Mouse (Mus musculus) stomach, embryonic 15.5 days (tissue): ENCODE results near the gene Celf1. TPM values are rescaled to one million over a fixed set of nuclear protein-coding genes. Genes with fewer than 3 reads are reported as not detected.
"Not testable (repeated sequence)": the region's sequence is repeated elsewhere in the genome, so short reads cannot be mapped to it uniquely, and the experiment has no call there.

Experiments
- ATAC-seq: fragments of 200-750 bp; cut with Nextera tagmentation; 2 replicates; pipeline ENCODE4 v1.8.0; 2017; ENCODE audit warnings: low read depth, moderate number of reproducible peaks, moderate TSS enrichment; ENCODE audit not compliant: insufficient read depth, low FRiP score
- H3K27ac ChIP-seq: fragments of 300-500 bp; sonication (generic); 2 replicates; pipeline ENCODE4 v1.5.1; 2015; ENCODE audit warnings: mild to moderate bottlenecking, inconsistent platforms
- H3K27me3 ChIP-seq: fragments of 300-500 bp; sonication (generic); replicated peaks from 2 replicates; pipeline ENCODE4 v1.6.1; 2015; ENCODE audit warnings: inconsistent platforms
- H3K36me3 ChIP-seq: fragments of 300-500 bp; sonication (generic); 2 replicates; pipeline ENCODE4 v1.6.1; 2015; ENCODE audit warnings: inconsistent platforms
- H3K4me1 ChIP-seq: fragments of 300-500 bp; sonication (generic); 2 replicates; pipeline ENCODE4 v1.6.1; 2015; ENCODE audit warnings: inconsistent platforms
- H3K4me2 ChIP-seq: fragments of 300-500 bp; sonication (generic); 2 replicates; pipeline ENCODE4 v1.6.1; 2015; ENCODE audit warnings: mild to moderate bottlenecking, inconsistent platforms
- H3K4me3 ChIP-seq: fragments of 300-500 bp; sonication (generic); replicated peaks from 2 replicates; pipeline ENCODE4 v1.5.1; 2015; ENCODE audit warnings: inconsistent platforms
- H3K9ac ChIP-seq: fragments of 300-500 bp; sonication (generic); 2 replicates; pipeline ENCODE4 v1.6.1; 2015; ENCODE audit warnings: inconsistent platforms
- H3K9me3 ChIP-seq: fragments of 300-500 bp; sonication (generic); 2 replicates; pipeline ENCODE4 v1.6.1; 2016; ENCODE audit warnings: inconsistent platforms
- WGBS: fragments of 180-500 bp; shearing (Covaris S2); methylation state at CpG from one replicate; pipeline ENCODE4 v1.1.7; 2015; 5-methylcytosine and 5-hydroxymethylcytosine counted together
- polyA plus RNA-seq: library from polyadenylated mRNA; unstranded; fragments of >200 nt; fragmentation: Nextera tagmentation; extraction: Ambion mirVana; gene quantifications from 2 replicates; pipeline ENCODE4 v1.2.1, GENCODE M21; 2015

Gene Celf1
- polyA plus RNA-seq, 1 experiment from 2014 or later: 77.6 TPM

DNA sequence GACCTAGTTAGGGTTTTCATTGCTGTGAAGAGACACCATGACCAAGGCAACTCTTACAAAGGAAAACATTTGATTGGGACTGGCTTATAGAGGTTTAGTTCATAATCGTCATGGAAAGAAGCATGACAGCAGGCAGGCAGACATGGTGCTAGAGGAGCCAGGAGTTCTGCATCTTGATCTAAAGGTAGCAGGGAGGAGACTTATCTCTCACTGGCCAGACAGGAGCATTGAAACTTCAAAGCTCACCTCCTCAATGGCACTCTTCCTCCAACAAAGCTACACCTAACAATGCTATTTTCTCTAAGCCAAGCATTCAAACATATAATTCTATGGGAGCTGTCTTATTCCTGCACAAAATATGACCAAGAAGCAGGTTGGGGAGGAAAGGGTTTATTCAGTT, 86.3 kb downstream of the Celf1 start:
- no peak overlapping the region for H3K27ac ChIP-seq
- ATAC-seq: no peak
- H3K9ac ChIP-seq: no peak overlapping the region
- no peaks in the 10 kb centered on the region for H3K9me3 ChIP-seq
- H3K4me2 ChIP-seq: no peak overlapping the region
- no peaks in the 10 kb centered on the region for H3K4me1 ChIP-seq
- WGBS: 76% methylated on average over 1 of the region's 1 CpGs
- no peaks in the 10 kb centered on the region for H3K36me3 ChIP-seq
- no peak overlapping the region for H3K4me3 ChIP-seq
- H3K27me3 ChIP-seq: no peaks in the 10 kb centered on the region

- ATAC-seq: no peak; the same call in 1 of the 2 replicates
- Histone ChIP-seq H3K4me3 (no peak overlapping the region), H3K9me3 (no peaks in the 10 kb centered on the region), H3K9ac (no peak overlapping the region), H3K36me3 (no peaks in the 10 kb centered on the region), H3K27me3 (no peaks in the 10 kb centered on the region), H3K4me2 (no peak overlapping the region), H3K4me1 (no peaks in the 10 kb centered on the region), H3K27ac (no peak overlapping the region)
- 79% methylated on average over 9 of the region's 9 CpGs for WGBS
These were observed 87.4 kb downstream of the Celf1 start for GRCm38 (mm10) chr2:91027391-91028214.

- no peak overlapping the region for H3K4me3 ChIP-seq
- no peak overlapping the region for H3K27ac ChIP-seq
- no peak overlapping the region for H3K4me2 ChIP-seq
- H3K36me3 ChIP-seq: no peaks in the 10 kb centered on the region
- H3K4me1 ChIP-seq: no peaks in the 10 kb centered on the region
- H3K9me3 ChIP-seq: no peaks in the 10 kb centered on the region
- no peaks in the 10 kb centered on the region for H3K27me3 ChIP-seq
- 82% methylated on average over 4 of the region's 4 CpGs for WGBS
- no peak overlapping the region for H3K9ac ChIP-seq
- no peak for ATAC-seq
These were observed 91.0 kb downstream of the Celf1 start for GRCm38 (mm10) chr2:91031216-91031615.

DNA sequence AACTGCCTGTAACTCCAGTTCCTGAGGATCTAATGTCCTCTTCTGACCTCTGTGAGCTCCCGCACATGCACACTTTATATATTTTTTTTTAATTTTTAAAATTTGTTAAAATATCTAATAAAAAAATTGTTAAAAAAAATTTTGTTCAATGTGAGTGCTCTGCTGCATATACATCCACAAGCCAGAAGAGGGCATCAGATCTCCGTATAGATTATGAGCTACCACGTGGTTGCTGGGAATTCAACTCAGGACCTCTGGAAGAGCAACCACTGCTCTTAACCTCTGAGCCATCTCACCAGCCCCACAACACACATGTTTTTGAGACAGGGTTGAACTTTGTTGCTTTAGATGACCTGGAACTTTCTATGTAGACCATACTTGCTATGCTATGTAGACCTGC, 92.8 kb downstream of the Celf1 start:
- no peaks in the 10 kb centered on the region for H3K36me3 ChIP-seq
- no peak overlapping the region for H3K27ac ChIP-seq
- H3K9me3 ChIP-seq: no peaks in the 10 kb centered on the region
- WGBS: 18% methylated on average over 3 of the region's 3 CpGs
- ATAC-seq: no peak
- no peaks in the 10 kb centered on the region for H3K27me3 ChIP-seq
- no peak overlapping the region for H3K9ac ChIP-seq
- H3K4me1 ChIP-seq: no peaks in the 10 kb centered on the region
- no peak overlapping the region for H3K4me3 ChIP-seq
- no peak overlapping the region for H3K4me2 ChIP-seq

- H3K27me3 ChIP-seq: no peaks in the 10 kb centered on the region
- no peaks in the 10 kb centered on the region for H3K9me3 ChIP-seq
- no peaks in the 10 kb centered on the region for H3K36me3 ChIP-seq
- H3K4me1 ChIP-seq: no peaks in the 10 kb centered on the region
- no peak within 1 kb of the TSS for H3K27ac ChIP-seq
- peak; percentile 56; the same call in 1 of the 2 replicates for ATAC-seq
- no peak within 1 kb of the TSS for H3K4me3 ChIP-seq
- H3K4me2 ChIP-seq: no peak within 1 kb of the TSS
- 51% methylated on average over 9 of the region's 9 CpGs for WGBS
- no peak within 1 kb of the TSS for H3K9ac ChIP-seq
These were observed 95.2 kb downstream of the Celf1 start, which contains the start of gene Rapsn for GRCm38 (mm10) chr2:91035385-91035784. Gene Rapsn, plus strand, starts transcription at chr2:91035620.

DNA sequence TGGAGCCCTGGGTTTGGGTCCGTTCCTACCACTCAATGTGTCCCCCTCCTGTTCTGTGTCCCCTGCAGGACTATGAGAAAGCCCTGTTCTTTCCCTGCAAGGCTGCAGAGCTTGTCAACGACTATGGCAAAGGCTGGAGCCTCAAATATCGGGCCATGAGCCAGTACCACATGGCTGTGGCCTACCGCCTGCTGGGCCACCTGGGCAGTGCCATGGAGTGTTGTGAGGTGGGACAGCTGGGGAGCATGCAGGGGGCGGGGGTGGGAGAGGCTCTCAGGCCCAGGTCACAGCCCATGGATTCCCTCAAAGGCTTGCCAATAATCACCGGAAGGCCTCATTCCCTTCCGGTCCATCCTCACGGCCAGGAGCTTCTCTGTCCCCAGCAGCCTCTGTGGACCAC, 101.6 kb downstream of the Celf1 start:
- no peak for ATAC-seq
- H3K9me3 ChIP-seq: no peaks in the 10 kb centered on the region
- 0 out of 2 replicates have a peak, but pooled peaks cover 3% of the 10 kb centered on the region for H3K4me1 ChIP-seq
- WGBS: 78% methylated on average over 8 of the region's 8 CpGs
- no peak overlapping the region for H3K27ac ChIP-seq
- H3K4me3 ChIP-seq: no peak overlapping the region
- no peak overlapping the region for H3K9ac ChIP-seq
- H3K4me2 ChIP-seq: no peak overlapping the region
- H3K27me3 ChIP-seq: no peaks in the 10 kb centered on the region
- H3K36me3 ChIP-seq: no peaks in the 10 kb centered on the region

DNA sequence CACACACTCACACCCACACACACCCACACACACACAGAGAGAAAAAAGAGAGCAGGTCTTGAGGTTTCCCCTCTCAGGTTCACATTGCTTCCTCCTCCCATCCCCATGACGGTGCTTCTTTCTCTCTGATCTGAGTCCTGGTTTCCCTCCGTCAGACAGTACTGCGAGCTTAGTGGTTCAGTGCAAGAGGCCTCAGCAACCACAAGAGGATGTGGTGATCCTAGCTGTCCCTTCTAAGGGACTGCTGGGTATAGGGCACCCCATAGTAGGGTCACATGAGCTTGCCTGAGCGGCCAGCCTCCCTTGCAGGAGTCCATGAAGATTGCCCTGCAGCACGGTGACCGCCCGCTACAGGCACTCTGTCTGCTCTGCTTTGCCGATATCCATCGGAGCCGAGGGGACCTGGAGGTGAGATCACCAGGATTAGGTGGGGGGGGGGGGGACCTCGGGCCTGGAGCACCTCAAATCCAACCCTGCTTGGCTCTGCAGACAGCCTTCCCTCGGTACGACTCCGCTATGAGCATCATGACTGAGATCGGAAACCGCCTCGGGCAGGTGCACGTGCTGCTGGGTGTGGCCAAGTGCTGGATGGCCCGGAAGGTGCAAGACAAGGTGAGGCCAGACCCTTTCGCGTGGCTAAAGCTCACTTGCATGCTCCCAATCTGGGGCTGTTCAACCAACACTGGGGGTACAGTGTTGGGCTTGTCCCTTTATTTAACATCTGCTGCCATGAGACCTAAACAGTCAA, 102.6 kb downstream of the Celf1 start:
- no peak for ATAC-seq
- H3K27me3 ChIP-seq: no peaks in the 10 kb centered on the region
- 64% methylated on average over 21 of the region's 21 CpGs for WGBS
- no peaks in the 10 kb centered on the region for H3K9me3 ChIP-seq
- H3K36me3 ChIP-seq: no peaks in the 10 kb centered on the region
- 0 out of 2 replicates have a peak, but pooled peaks cover 3% of the 10 kb centered on the region for H3K4me1 ChIP-seq
- no peak overlapping the region for H3K9ac ChIP-seq
- H3K4me2 ChIP-seq: 0 out of 2 replicates have a peak overlapping the region, but pooled peaks have one; percentile 8
- H3K27ac ChIP-seq: no peak overlapping the region
- no peak overlapping the region for H3K4me3 ChIP-seq

DNA sequence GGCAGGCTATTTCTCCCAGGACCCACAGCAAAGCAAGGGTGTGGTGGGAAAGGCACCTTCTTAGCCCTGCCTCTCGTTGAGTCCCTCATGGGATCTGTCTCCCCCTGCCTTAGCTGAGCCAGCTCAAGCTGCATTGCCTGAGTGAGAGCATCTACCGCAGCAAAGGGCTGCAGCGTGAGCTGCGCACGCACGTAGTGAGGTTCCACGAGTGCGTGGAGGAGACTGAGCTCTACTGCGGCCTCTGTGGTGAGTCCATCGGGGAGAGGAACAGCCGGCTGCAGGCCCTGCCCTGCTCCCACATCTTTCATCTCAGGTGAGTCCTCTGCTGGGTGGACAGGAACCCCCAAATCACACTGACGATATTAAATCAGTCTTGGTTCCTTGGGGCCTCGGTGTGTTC, 104.5 kb downstream of the Celf1 start:
- no peak overlapping the region for H3K9ac ChIP-seq
- no peak overlapping the region for H3K4me3 ChIP-seq
- no peak for ATAC-seq
- H3K4me1 ChIP-seq: 0 out of 2 replicates have a peak, but pooled peaks cover 3% of the 10 kb centered on the region
- H3K36me3 ChIP-seq: no peaks in the 10 kb centered on the region
- H3K9me3 ChIP-seq: no peaks in the 10 kb centered on the region
- 72% methylated on average over 13 of the region's 13 CpGs for WGBS
- no peak overlapping the region for H3K27ac ChIP-seq
- no peak overlapping the region for H3K4me2 ChIP-seq
- no peaks in the 10 kb centered on the region for H3K27me3 ChIP-seq

- H3K9me3 ChIP-seq, H3K36me3 ChIP-seq, H3K27ac ChIP-seq, ATAC-seq, H3K9ac ChIP-seq, H3K4me3 ChIP-seq, H3K27me3 ChIP-seq, H3K4me2 ChIP-seq, H3K4me1 ChIP-seq: not testable (repeated sequence)
- 60% methylated on average over 1 of the region's 1 CpGs for WGBS
These were observed 105.6 kb downstream of the Celf1 start for GRCm38 (mm10) chr2:91045805-91046204.

DNA sequence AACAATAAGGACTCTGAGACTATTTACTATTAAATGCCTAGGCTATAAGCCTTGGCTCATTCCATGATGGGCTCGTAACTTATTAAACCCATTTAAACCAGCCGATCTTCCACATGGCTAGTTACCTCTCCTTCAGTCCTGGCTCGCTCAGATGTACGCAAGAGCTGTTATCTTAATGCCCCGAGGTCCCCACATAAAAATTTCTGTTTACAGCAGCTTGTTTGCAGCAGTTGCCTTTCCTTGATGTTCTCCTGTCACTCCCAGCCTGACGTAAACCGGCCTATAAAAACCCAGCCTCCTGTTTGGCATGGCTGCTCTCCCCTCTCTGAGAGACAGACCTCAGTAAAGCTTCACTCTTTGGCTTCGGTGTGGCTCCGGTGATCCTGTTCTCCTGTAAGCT, 107.2 kb downstream of the Celf1 start:
- WGBS: 75% methylated on average over 9 of the region's 9 CpGs
- no peak overlapping the region for H3K27ac ChIP-seq
- no peaks in the 10 kb centered on the region for H3K36me3 ChIP-seq

GRCm38 (mm10) chr2:91051917-91052316, 111.7 kb downstream of the Celf1 start:
- Histone ChIP-seq H3K9me3 (no peaks in the 10 kb centered on the region), H3K27me3 (no peaks in the 10 kb centered on the region), H3K4me1 (peaks cover 7% of the 10 kb centered on the region), H3K36me3 (peaks cover 18% of the 10 kb centered on the region), H3K27ac (no peak overlapping the region), H3K4me2 (no peak overlapping the region), H3K4me3 (no peak overlapping the region), H3K9ac (no peak overlapping the region)
- WGBS: 73% methylated on average over 3 of the region's 3 CpGs
- no peak for ATAC-seq

More for the DNA sequence above, 107.2 kb downstream of the Celf1 start:
- Histone ChIP-seq H3K9ac (no peak overlapping the region), H3K4me3 (no peak overlapping the region), H3K9me3 (no peaks in the 10 kb centered on the region), H3K4me2 (no peak overlapping the region), H3K4me1 (0 out of 2 replicates have a peak, but pooled peaks cover 3% of the 10 kb centered on the region), H3K27me3 (no peaks in the 10 kb centered on the region)
- no peak for ATAC-seq

GRCm38 (mm10) chr2:91052752-91053151, 112.6 kb downstream of the Celf1 start:
- peaks cover 26% of the 10 kb centered on the region for H3K36me3 ChIP-seq
- H3K4me3 ChIP-seq: no peak overlapping the region
- WGBS: 53% methylated on average over 2 of the region's 2 CpGs
- no peaks in the 10 kb centered on the region for H3K9me3 ChIP-seq
- no peak for ATAC-seq
- H3K27me3 ChIP-seq: no peaks in the 10 kb centered on the region
- no peak overlapping the region for H3K4me2 ChIP-seq
- H3K9ac ChIP-seq: no peak overlapping the region
- no peak overlapping the region for H3K27ac ChIP-seq
- peaks cover 7% of the 10 kb centered on the region for H3K4me1 ChIP-seq
